Mouse (Mus musculus) heart, embryonic 10.5 days (tissue): ENCODE measurements around the gene Cdh7. TPM values are rescaled to one million over a fixed set of nuclear protein-coding genes. Genes with fewer than 3 reads are reported as not detected.

ENCODE experiments used
- DNase-seq: peaks from one replicate; pipeline ENCODE4 v3.0.0-alpha.2; 2017; ENCODE audit warnings: low spot score
- H3K27ac ChIP-seq: fragments of 300-500 bp; sonication (generic); 2 replicates; pipeline ENCODE4 v1.5.1; 2016; ENCODE audit warnings: mild to moderate bottlenecking
- H3K27me3 ChIP-seq: fragments of 300-500 bp; sonication (generic); 2 replicates; pipeline ENCODE4 v1.6.1; 2016; ENCODE audit warnings: mild to moderate bottlenecking; ENCODE audit not compliant: poor library complexity, insufficient read depth, severe bottlenecking
- H3K36me3 ChIP-seq: fragments of 300-500 bp; sonication (generic); 2 replicates; pipeline ENCODE4 v1.6.1; 2016; ENCODE audit warnings: mild to moderate bottlenecking, moderate library complexity
- H3K4me1 ChIP-seq: fragments of 300-500 bp; sonication (generic); 2 replicates; pipeline ENCODE4 v1.6.1; 2016; ENCODE audit warnings: mild to moderate bottlenecking
- H3K4me3 ChIP-seq: fragments of 300-500 bp; sonication (generic); 2 replicates; pipeline ENCODE4 v1.5.1; 2016; ENCODE audit warnings: mild to moderate bottlenecking, moderate library complexity
- H3K9me3 ChIP-seq: fragments of 300-500 bp; sonication (generic); 2 replicates; pipeline ENCODE4 v1.6.1; 2016; ENCODE audit warnings: mild to moderate bottlenecking, moderate library complexity
- WGBS: fragments of 180-500 bp; shearing (Covaris S2); methylation state at CpG from one replicate; pipeline ENCODE4 v1.1.7; 2016; 5-methylcytosine and 5-hydroxymethylcytosine counted together
- polyA plus RNA-seq: library from polyadenylated mRNA; unstranded; fragments of >200 nt; fragmentation: Nextera tagmentation; extraction: Ambion mirVana; gene quantifications from 2 replicates; pipeline ENCODE4 v1.2.1, GENCODE M21; 2016

Cdh7 gene
- 0.21 and 0.54 TPM in 2 replicates for polyA plus RNA-seq

DNA sequence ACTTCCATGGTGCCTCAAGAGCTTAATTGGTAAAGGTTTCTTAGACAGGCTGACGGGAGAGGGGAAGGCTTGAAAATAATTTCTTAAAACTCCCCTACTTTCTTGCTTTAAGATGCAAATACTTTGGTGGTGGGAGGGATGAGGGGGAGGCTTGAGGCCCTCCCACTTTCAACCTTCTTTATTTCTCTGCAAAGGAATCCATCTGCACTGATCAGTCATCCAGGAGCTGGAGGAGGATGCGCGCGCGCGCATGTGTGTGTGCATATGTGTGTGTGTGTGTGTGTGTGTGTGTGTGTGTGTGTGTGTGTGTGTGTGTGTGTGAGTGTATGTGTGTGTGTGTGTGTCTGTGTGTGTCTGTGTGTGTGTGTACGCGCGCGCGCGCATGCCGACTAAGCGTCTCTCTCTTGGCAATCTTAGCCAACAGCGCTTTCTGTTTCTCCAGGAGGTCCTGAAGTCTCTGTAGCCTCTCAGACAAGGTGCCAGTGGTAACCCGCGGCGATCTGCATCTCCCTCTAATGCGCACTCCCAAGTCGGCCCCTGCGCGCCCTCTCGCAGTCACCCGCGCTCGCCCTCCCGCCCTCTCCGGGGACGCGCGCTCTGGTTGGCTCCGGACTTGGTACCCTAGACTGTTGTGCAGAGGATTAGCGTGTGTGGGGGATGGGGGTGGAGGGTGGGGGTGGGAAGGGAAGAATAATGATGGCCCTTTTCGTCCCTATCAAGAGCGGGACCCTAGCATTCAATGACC lies at the start of gene Cdh7:
Cdh7 (plus strand) TSS at position 368 of the 745 bp plus-strand sequence.
- no peaks in the 10 kb centered on the region for H3K36me3 ChIP-seq
- H3K4me1 ChIP-seq, result peaks cover 4% of the 10 kb centered on the region; the same call in 1 of the 2 replicates
- H3K9me3 ChIP-seq, result no peaks in the 10 kb centered on the region
- peaks cover 14% of the 10 kb centered on the region for H3K27me3 ChIP-seq
- no peak within 1 kb of the TSS for H3K27ac ChIP-seq
- H3K4me3 ChIP-seq, result peak within 1 kb of the TSS; percentile 68
- DNase-seq, result no peak
- WGBS, result 1% methylated on average over 34 of the region's 35 CpGs

GRCm38 (mm10) chr1:109932674-109933073 lies 49.6 kb upstream of the Cdh7 start:
- no peaks in the 10 kb centered on the region for H3K9me3 ChIP-seq
- no peak for DNase-seq
- 82% methylated on average over 3 of the region's 3 CpGs for WGBS
- no peaks in the 10 kb centered on the region for H3K4me1 ChIP-seq
- H3K27ac ChIP-seq, result no peak overlapping the region
- H3K27me3 ChIP-seq, result no peaks in the 10 kb centered on the region
- no peak overlapping the region for H3K4me3 ChIP-seq
- no peaks in the 10 kb centered on the region for H3K36me3 ChIP-seq

- Histone ChIP-seq H3K27ac (no peak overlapping the region), H3K36me3 (no peaks in the 10 kb centered on the region), H3K4me1 (no peaks in the 10 kb centered on the region), H3K27me3 (no peaks in the 10 kb centered on the region), H3K9me3 (no peaks in the 10 kb centered on the region), H3K4me3 (no peak overlapping the region)
- WGBS, result 78% methylated on average over 2 of the region's 2 CpGs
- no peak for DNase-seq
Measured at GRCm38 (mm10) chr1:109948571-109948970, 33.7 kb upstream of the Cdh7 start.

DNA sequence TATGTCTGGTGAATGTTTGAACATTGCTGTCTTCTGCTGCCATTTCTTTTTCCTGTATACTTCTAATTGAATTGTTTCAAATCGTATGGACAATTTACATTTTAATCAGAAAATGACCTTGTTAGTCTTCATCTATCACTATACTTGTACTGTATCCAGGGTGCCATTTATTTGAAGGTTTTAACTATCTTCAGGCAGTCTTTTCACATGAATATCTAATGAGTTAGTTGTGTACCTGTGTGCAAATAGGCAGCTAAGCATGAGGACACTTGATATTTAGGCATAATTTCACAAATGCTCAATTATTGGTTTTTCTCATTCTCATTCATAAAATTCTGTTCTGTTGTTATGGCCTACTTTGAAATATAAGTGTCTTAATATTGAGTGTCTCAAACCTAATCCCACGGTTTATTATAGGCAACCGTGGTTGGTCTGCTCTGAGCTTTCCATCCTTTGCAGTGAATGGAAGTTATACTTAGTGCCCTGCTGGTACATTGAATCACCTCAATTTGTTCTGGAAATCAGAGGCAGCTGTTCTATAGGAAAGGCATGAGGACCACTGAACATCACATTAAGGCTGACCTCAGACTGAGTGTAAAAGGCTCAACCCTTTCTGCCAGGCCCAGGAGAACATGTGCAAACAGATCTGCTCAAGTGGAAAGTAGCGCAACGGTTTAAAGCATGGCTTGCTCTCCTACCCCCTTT lies 10.4 kb upstream of the Cdh7 start:
- no peaks in the 10 kb centered on the region for H3K4me1 ChIP-seq
- no peaks in the 10 kb centered on the region for H3K36me3 ChIP-seq
- H3K27ac ChIP-seq, result no peak overlapping the region
- H3K27me3 ChIP-seq, result no peaks in the 10 kb centered on the region
- 87% methylated on average over 5 of the region's 5 CpGs for WGBS
- H3K4me3 ChIP-seq, result no peak overlapping the region
- no peak for DNase-seq
- H3K9me3 ChIP-seq, result no peaks in the 10 kb centered on the region

GRCm38 (mm10) chr1:109972426-109973015 lies 9.7 kb upstream of the Cdh7 start:
- Histone ChIP-seq H3K9me3 (no peaks in the 10 kb centered on the region), H3K4me1 (no peaks in the 10 kb centered on the region), H3K4me3 (no peak overlapping the region), H3K27ac (no peak overlapping the region), H3K36me3 (no peaks in the 10 kb centered on the region), H3K27me3 (no peaks in the 10 kb centered on the region)
- WGBS, result 67% methylated on average over 4 of the region's 4 CpGs
- no peak for DNase-seq

GRCm38 (mm10) chr1:109982809-109983536 lies 742 bp downstream of the Cdh7 start:
- no peaks in the 10 kb centered on the region for H3K9me3 ChIP-seq
- H3K27ac ChIP-seq, result no peak overlapping the region
- H3K4me1 ChIP-seq, result peaks cover 4% of the 10 kb centered on the region; the same call in 1 of the 2 replicates
- no peaks in the 10 kb centered on the region for H3K36me3 ChIP-seq
- WGBS, result 2% methylated on average over 38 of the region's 38 CpGs
- H3K4me3 ChIP-seq, result peak overlapping the region; percentile 68
- peaks cover 14% of the 10 kb centered on the region for H3K27me3 ChIP-seq
- DNase-seq, result no peak

DNA sequence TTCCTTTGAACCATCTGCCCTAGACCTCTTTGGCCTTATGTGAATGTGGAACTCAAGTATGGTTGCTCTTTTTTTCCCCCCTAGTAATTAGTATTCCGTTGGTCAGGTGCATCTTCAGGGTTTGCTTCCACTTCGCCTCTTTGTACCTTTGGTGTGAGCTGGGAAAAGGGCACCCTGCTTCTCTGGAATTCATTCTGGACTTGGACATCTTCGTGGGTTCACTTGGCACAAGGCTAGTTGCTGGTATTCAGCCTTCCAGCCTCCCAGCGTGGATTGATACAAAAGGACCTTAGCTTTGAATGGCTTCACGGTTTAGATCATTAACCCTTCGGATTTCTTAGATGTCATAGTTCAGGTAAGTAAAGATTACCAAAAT lies 1.3 kb downstream of the Cdh7 start:
- WGBS, result 25% methylated on average over 6 of the region's 6 CpGs
- peaks cover 14% of the 10 kb centered on the region for H3K27me3 ChIP-seq
- no peak for DNase-seq
- H3K36me3 ChIP-seq, result no peaks in the 10 kb centered on the region
- peak overlapping the region; percentile 68 for H3K4me3 ChIP-seq
- no peak overlapping the region for H3K27ac ChIP-seq
- no peaks in the 10 kb centered on the region for H3K9me3 ChIP-seq
- peaks cover 4% of the 10 kb centered on the region; the same call in 1 of the 2 replicates for H3K4me1 ChIP-seq

DNA sequence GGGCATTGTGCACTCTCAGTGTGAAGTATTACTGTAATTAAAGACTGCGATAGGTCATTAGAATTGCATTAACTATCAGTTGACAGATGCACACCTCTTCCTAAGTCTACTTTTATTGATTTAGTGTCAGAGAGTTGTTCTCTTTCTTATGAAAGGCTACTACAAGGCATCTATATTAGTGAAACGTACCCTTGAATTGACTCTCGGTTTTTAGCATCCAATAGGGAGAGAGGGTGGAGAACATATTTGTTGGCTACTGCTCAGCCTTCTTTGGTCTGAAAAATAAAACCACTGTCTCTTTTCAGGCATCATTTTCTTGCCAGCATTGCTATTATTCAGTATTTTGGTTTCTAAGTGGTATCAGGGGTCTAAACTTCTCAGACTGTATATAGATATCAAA lies 2.5 kb downstream of the Cdh7 start:
- no peak for DNase-seq
- no peaks in the 10 kb centered on the region for H3K36me3 ChIP-seq
- H3K27me3 ChIP-seq, result peaks cover 14% of the 10 kb centered on the region
- no peak overlapping the region for H3K27ac ChIP-seq
- no peaks in the 10 kb centered on the region for H3K9me3 ChIP-seq
- H3K4me3 ChIP-seq, result no peak overlapping the region
- peaks cover 4% of the 10 kb centered on the region; the same call in 1 of the 2 replicates for H3K4me1 ChIP-seq
- WGBS, result 77% methylated on average over 3 of the region's 3 CpGs

DNA sequence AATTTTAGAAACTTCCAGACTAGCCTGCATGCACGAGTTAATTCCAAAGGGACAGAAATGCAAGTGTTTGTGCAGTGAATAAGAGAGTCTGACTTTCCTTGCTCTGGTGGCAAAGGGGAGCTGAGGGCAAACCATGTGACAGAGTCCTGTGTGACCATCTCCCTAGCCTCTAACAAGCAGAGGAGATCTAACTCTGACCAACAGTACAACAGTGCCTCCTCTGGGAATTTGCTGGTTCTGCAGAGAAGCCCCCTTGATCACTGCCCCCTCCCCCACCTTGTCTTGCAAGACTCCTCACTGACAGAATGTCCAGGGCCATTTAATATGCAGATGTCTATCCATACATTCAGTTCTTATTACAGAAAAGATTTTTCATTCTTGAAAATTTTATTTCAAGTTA lies 3.2 kb downstream of the Cdh7 start:
- peaks cover 14% of the 10 kb centered on the region for H3K27me3 ChIP-seq
- H3K36me3 ChIP-seq, result no peaks in the 10 kb centered on the region
- 17% methylated on average over 1 of the region's 1 CpGs for WGBS
- no peak overlapping the region for H3K4me3 ChIP-seq
- H3K4me1 ChIP-seq, result peaks cover 4% of the 10 kb centered on the region; the same call in 1 of the 2 replicates
- H3K9me3 ChIP-seq, result no peaks in the 10 kb centered on the region
- DNase-seq, result peak; percentile 72
- H3K27ac ChIP-seq, result no peak overlapping the region

DNA sequence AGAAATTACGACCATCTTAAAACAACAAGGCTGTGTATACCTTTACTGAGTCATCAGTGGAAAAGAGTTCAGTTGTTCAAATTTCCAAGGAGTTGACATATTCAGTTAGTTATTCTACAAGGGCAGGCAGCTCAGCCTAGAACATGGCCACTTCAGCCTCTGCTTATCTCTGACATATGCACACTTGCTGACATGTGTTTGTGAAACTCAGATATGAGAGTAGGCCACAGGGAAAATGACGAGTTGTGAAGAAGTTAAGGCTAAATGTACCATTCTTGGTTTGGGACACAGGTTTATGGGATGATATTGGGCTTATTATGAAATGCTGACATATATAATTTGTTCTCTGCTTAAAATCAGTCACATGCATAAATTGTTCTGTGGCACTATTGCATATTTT lies 7.3 kb downstream of the Cdh7 start:
- Histone ChIP-seq H3K4me3 (no peak overlapping the region), H3K9me3 (no peaks in the 10 kb centered on the region), H3K27ac (no peak overlapping the region), H3K27me3 (no peaks in the 10 kb centered on the region), H3K36me3 (no peaks in the 10 kb centered on the region), H3K4me1 (no peaks in the 10 kb centered on the region)
- no peak for DNase-seq
- 50% methylated on average over 2 of the region's 2 CpGs for WGBS

DNA sequence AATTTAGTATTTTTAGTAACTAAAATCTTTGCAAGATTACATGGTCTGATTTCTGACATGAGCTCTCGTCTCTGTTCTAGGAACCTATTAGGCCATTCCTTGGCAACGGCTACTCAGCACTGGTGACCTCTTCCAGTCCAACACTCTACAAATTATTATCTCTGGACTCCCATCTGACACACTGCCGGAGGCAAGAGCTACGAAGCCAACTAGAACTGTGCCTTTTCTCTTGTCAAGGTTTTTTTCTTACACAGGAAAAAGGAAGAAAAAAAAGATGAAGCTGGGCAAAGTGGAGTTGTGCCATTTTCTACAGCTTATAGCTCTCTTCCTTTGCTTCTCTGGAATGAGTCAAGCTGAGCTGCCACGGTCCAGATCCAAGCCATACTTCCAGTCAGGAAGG lies 11.7 kb downstream of the Cdh7 start:
- DNase-seq, result no peak
- WGBS, result 70% methylated on average over 5 of the region's 5 CpGs
- Histone ChIP-seq H3K9me3 (no peaks in the 10 kb centered on the region), H3K4me3 (no peak overlapping the region), H3K4me1 (no peaks in the 10 kb centered on the region), H3K36me3 (no peaks in the 10 kb centered on the region), H3K27me3 (no peaks in the 10 kb centered on the region), H3K27ac (no peak overlapping the region)

DNA sequence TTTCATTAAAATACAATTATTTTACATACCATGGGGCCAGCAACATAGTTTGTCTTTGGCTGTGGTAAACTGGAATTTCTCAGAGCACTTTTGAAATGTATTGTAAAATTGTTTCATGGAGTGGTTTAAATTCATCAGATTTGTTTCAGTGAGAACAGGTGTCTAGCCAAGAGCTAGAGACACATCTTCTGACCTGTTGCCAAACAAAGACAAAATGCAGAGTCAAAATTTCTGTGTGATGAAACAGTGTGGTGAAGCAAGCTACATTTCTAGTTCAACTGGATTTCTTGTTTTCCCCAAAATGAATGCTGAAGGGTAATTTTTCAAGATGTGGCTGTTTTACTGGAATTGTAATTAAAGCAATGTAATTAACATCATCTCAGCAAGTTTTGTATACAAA lies 22.2 kb downstream of the Cdh7 start:
- Histone ChIP-seq H3K4me1 (no peaks in the 10 kb centered on the region), H3K4me3 (no peak overlapping the region), H3K36me3 (no peaks in the 10 kb centered on the region), H3K27ac (no peak overlapping the region), H3K9me3 (no peaks in the 10 kb centered on the region), H3K27me3 (no peaks in the 10 kb centered on the region)
- DNase-seq, result no peak

GRCm38 (mm10) chr1:110005038-110005437 lies 22.8 kb downstream of the Cdh7 start:
- Histone ChIP-seq H3K27ac (no peak overlapping the region), H3K4me1 (no peaks in the 10 kb centered on the region), H3K4me3 (no peak overlapping the region), H3K36me3 (no peaks in the 10 kb centered on the region), H3K27me3 (no peaks in the 10 kb centered on the region), H3K9me3 (no peaks in the 10 kb centered on the region)
- WGBS, result 78% methylated on average over 3 of the region's 3 CpGs
- DNase-seq, result no peak
